Mouse (Mus musculus) erythroblast, embryonic 14.5 days (primary cell): ENCODE results near the gene Eif4h. TPM values are rescaled to one million over a fixed set of nuclear protein-coding genes. Genes with fewer than 3 reads are reported as not detected.

Source experiments
- H3K27me3 ChIP-seq: 2 replicates; pipeline ENCODE4 v1.6.1; 2012; ENCODE audit warnings: inconsistent platforms; ENCODE audit not compliant: control insufficient read depth
- H3K36me3 ChIP-seq: 2 replicates; pipeline ENCODE4 v1.6.1; 2012; ENCODE audit warnings: mild to moderate bottlenecking, inconsistent platforms; ENCODE audit not compliant: control insufficient read depth
- H3K4me1 ChIP-seq: 2 replicates; pipeline ENCODE4 v1.6.1; 2012; ENCODE audit warnings: inconsistent platforms; ENCODE audit not compliant: control insufficient read depth
- H3K4me3 ChIP-seq: replicated peaks from 2 replicates; pipeline ENCODE3; 2012; ENCODE audit warnings: moderate library complexity, mild to moderate bottlenecking, inconsistent platforms
- H3K9me3 ChIP-seq: 2 replicates; pipeline ENCODE4 v1.6.1; 2012; ENCODE audit warnings: low read length, inconsistent platforms, mixed read lengths; ENCODE audit not compliant: control insufficient read depth
- GATA1 ChIP-seq: IDR thresholded peaks from 2 replicates; pipeline ENCODE4 v1.6.1; 2012; ENCODE audit warnings: low read length, inconsistent platforms, mixed read lengths
- TAL1 ChIP-seq: IDR thresholded peaks from 3 replicates; pipeline ENCODE4 v1.6.1; 2012; ENCODE audit warnings: low read length, inconsistent platforms, mixed read lengths
- polyA plus RNA-seq: library from polyadenylated mRNA; stranded (reverse); fragments of >175 nt; gene quantifications from 2 replicates; pipeline ENCODE4 v1.2.3, GENCODE M21; 2012

Gene Eif4h
- 18.5 and 18.7 TPM in 2 replicates for polyA plus RNA-seq

GRCm38 (mm10) chr5:134639269-134639682 is at the start of gene Eif4h:
TSS of gene Eif4h (minus strand) at chr5:134639490.
- H3K9me3 ChIP-seq = no peaks in the 10 kb centered on the region
- no peak for TF ChIP-seq GATA1
- no peak for TF ChIP-seq TAL1
- H3K36me3 ChIP-seq = peaks cover 31% of the 10 kb centered on the region
- peaks cover 30% of the 10 kb centered on the region for H3K4me1 ChIP-seq
- no peaks in the 10 kb centered on the region for H3K27me3 ChIP-seq
- H3K4me3 ChIP-seq = peak within 1 kb of the TSS; percentile 97

- peaks cover 20% of the 10 kb centered on the region for H3K27me3 ChIP-seq
- peaks cover 28% of the 10 kb centered on the region for H3K4me1 ChIP-seq
- TF ChIP-seq TAL1 = no peak
- TF ChIP-seq GATA1 = no peak
- peak overlapping the region; percentile 74 for H3K4me3 ChIP-seq
- no peaks in the 10 kb centered on the region for H3K9me3 ChIP-seq
- no peaks in the 10 kb centered on the region for H3K36me3 ChIP-seq
Measured at GRCm38 (mm10) chr5:134688718-134689284, 49.5 kb upstream of the Eif4h start.

DNA sequence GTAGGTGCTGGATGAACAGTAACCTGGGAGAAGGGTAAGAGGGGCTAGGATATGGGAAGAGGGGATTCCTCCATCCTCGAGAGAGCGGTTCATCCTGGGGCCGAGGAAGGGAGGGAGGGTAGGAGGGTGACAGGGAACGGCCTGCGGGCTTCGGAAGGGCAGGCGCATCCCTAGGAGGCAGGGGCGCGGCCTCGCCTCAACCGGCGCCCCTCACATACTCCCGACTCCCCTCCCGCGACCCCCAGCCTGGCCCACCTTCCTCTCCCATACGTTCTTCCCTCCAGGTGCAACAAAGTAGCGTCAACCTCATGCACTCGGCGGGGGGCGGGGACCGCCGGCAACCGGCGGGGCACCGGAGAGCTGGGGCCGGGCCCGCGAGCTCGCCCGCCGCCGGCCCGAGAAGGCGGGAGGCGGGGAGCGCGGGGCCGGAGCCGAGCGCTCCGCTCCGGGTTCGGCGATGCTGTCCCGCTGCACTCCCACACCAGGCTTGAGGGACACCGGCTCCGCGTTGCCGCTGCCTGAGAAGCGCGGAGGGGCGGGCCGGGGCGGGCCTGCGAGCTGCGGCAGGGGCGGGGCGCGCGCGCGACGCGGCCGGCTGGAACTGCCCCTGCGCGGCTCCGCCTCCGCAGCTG is 48.9 kb upstream of the Eif4h start, which contains the start of gene Limk1:
Gene Limk1 (minus strand): TSS at position 513 of the 632 bp plus-strand sequence.
- H3K9me3 ChIP-seq = no peaks in the 10 kb centered on the region

DNA sequence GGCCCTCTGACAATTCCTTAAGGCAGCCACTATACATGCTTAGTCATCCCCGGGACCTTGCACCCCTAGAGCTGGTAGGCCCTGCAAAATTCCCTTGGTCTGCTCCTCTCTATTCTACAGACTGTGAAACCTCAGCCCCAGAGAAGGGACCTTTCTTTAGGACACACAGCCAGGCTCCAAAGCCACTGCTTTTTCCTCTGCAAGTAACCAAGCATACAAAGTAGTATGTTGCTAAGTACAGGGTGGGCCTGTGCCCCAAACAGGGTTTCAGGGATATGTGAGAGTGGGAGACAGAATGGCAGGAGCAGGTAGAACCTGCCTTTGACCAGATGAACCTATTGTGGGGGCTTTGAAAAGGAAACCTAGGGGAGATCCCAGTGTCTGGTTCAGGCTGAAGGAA is 47.9 kb upstream of the Eif4h start:
- H3K9me3 ChIP-seq = no peaks in the 10 kb centered on the region
- H3K4me3 ChIP-seq = no peak overlapping the region
- TF ChIP-seq TAL1 (no peak), GATA1 (no peak)
- peaks cover 28% of the 10 kb centered on the region for H3K4me1 ChIP-seq
- peaks cover 20% of the 10 kb centered on the region for H3K27me3 ChIP-seq
- H3K36me3 ChIP-seq = no peaks in the 10 kb centered on the region

More for the DNA sequence above, 48.9 kb upstream of the Eif4h start, which contains the start of gene Limk1:
- H3K27me3 ChIP-seq = peaks cover 20% of the 10 kb centered on the region
- TF ChIP-seq TAL1 (no peak), GATA1 (no peak)
- H3K4me1 ChIP-seq = peaks cover 28% of the 10 kb centered on the region
- H3K4me3 ChIP-seq = peak within 1 kb of the TSS; percentile 74
- H3K36me3 ChIP-seq = no peaks in the 10 kb centered on the region

DNA sequence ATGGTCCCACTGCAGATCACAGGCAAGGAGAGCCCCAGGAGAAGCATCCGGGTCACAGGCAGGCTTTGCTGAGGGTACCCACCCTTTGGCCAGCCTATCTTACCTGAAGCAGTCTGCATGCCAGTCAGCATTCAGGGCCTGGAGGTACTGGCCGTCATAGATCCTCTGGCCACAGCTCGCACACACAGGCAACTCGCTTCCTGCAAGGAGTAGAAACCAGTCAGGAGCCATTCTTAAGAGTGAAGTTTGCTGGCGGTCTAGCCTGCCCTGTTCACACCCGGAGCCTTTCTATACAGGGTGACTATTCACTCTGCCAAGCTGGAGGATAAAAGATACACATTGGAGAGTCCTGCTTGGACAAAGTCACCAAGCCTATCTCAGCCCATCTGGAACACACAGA is 47.3 kb upstream of the Eif4h start:
- Histone ChIP-seq H3K4me3 (no peak overlapping the region), H3K36me3 (no peaks in the 10 kb centered on the region), H3K9me3 (no peaks in the 10 kb centered on the region), H3K27me3 (peaks cover 20% of the 10 kb centered on the region), H3K4me1 (peaks cover 28% of the 10 kb centered on the region)
- TF ChIP-seq GATA1 (no peak), TAL1 (no peak)

- TF ChIP-seq GATA1 (no peak), TAL1 (no peak)
- Histone ChIP-seq H3K4me3 (no peak overlapping the region), H3K4me1 (peaks cover 30% of the 10 kb centered on the region), H3K9me3 (no peaks in the 10 kb centered on the region), H3K27me3 (peaks cover 20% of the 10 kb centered on the region), H3K36me3 (no peaks in the 10 kb centered on the region)
Measured at GRCm38 (mm10) chr5:134684398-134684797, 45.1 kb upstream of the Eif4h start.

- H3K27me3 ChIP-seq = peaks cover 20% of the 10 kb centered on the region
Measured at GRCm38 (mm10) chr5:134683813-134684212, 44.5 kb upstream of the Eif4h start.

DNA sequence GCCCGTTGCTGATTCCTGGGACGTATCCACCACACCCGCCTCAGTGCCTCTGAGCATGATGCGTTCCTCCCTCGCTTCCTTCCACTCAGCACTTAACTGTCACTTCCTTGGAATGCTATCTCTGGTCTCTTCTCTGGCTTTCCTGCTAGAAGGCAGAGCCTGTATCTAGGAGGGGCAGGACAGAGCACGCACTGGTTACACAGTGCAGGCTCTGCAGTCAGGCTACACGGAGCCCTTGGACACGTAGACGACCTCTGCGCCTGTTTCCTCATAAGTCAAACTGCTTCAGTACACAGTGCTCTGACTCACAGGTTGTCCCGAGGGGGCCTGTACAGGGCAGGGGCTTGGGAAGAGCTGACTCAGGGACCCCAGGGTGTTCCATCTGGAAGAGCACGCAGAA is 40.9 kb upstream of the Eif4h start:
- Histone ChIP-seq H3K27me3 (no peaks in the 10 kb centered on the region), H3K4me3 (no peak overlapping the region), H3K4me1 (peaks cover 39% of the 10 kb centered on the region), H3K9me3 (no peaks in the 10 kb centered on the region), H3K36me3 (no peaks in the 10 kb centered on the region)
- TF ChIP-seq GATA1 (no peak), TAL1 (no peak)

More at GRCm38 (mm10) chr5:134683813-134684212, 44.5 kb upstream of the Eif4h start:
- Histone ChIP-seq H3K4me3 (no peak overlapping the region), H3K4me1 (peaks cover 30% of the 10 kb centered on the region), H3K9me3 (no peaks in the 10 kb centered on the region), H3K36me3 (no peaks in the 10 kb centered on the region)
- TF ChIP-seq TAL1 (no peak), GATA1 (no peak)

GRCm38 (mm10) chr5:134678827-134679546 is 39.7 kb upstream of the Eif4h start:
- Histone ChIP-seq H3K27me3 (no peaks in the 10 kb centered on the region), H3K4me3 (no peak overlapping the region), H3K4me1 (peaks cover 39% of the 10 kb centered on the region), H3K36me3 (no peaks in the 10 kb centered on the region), H3K9me3 (no peaks in the 10 kb centered on the region)
- TF ChIP-seq TAL1 = no peak
- no peak for TF ChIP-seq GATA1
